In genomic region chr9:61702280-61702966, GRCm38 (mm10) we compare ENCODE assay signal across 9 mouse cellular contexts.
DNase-seq lines count a peak whose midpoint lies in the region; ATAC-seq and TF ChIP-seq lines count a peak whose summit lies in the region.
"Had no signal": no experiment of that assay in that cellular context is flagged by ENCODE, and none has a peak within 500 bp of the region (broad histone marks: within the 10 kb centered on the region; RNA-seq: fewer than 3 reads in every experiment).

No protein-coding gene starts in this region.

- no peak overlapping the region for H3K27ac ChIP-seq in liver, embryonic 13.5 days
- peak overlapping the region; percentile 87 for H3K27ac ChIP-seq in spleen, adult 2 months (ENCODE audit: insufficient read depth, low read length)
- H3K27ac ChIP-seq in cerebellum, adult 2 months (ENCODE audit: insufficient read depth, low read length), result no peak overlapping the region

- H3K4me1 ChIP-seq in liver, embryonic 13.5 days (replicated peaks), result peaks cover 9% of the 10 kb centered on the region
- H3K4me1 ChIP-seq in spleen, adult 2 months (ENCODE audit: control insufficient read depth, insufficient read depth, insufficient read length), result peaks cover 27% of the 10 kb centered on the region
- peaks cover 2% of the 10 kb centered on the region; the same call in 1 of the 2 replicates for H3K4me1 ChIP-seq in cerebellum, adult 2 months (ENCODE audit: control insufficient read depth, insufficient read depth, low read length)

- peaks cover 22% of the 10 kb centered on the region for H3K27me3 ChIP-seq in liver, embryonic 13.5 days
- no peaks in the 10 kb centered on the region for H3K27me3 ChIP-seq in spleen, adult 2 months (ENCODE audit: control insufficient read depth, insufficient read depth, low read length)
- H3K27me3 ChIP-seq in cerebellum, adult 2 months (ENCODE audit: control insufficient read depth, insufficient read depth, low read length), result no peaks in the 10 kb centered on the region
- H3K27me3 ChIP-seq: Patski had no signal

- H3K9me3 ChIP-seq in liver, embryonic 13.5 days (replicated peaks), result no peaks in the 10 kb centered on the region

- H3K36me3 ChIP-seq in liver, embryonic 13.5 days, result no peaks in the 10 kb centered on the region
- no peaks in the 10 kb centered on the region for H3K36me3 ChIP-seq in spleen, adult 2 months (ENCODE audit: control insufficient read depth, insufficient read depth, low read length)

- no peak for TF ChIP-seq POLR2A in spleen, adult 2 months (IDR thresholded peaks at IDR 0.05; ENCODE audit: low read depth, low read length)
- no peak for TF ChIP-seq POLR2A in cerebellum, adult 2 months (IDR thresholded peaks at IDR 0.05; ENCODE audit: borderline replicate concordance, insufficient read depth, low read length)

- no peak overlapping the region for H3K4me3 ChIP-seq in liver, embryonic 13.5 days (replicated peaks)
- peak overlapping the region; percentile 34 for H3K4me3 ChIP-seq in spleen, adult 2 months (ENCODE audit: extremely low read depth, insufficient read depth, insufficient read length)
- H3K4me3 ChIP-seq in cerebellum, adult 2 months (replicated peaks; ENCODE audit: insufficient read depth, low read depth, low read length), result no peak overlapping the region

- H3K4me2 ChIP-seq in liver, embryonic 13.5 days, result peak overlapping the region; percentile 31

- no peak for TF ChIP-seq CTCF in spleen, adult 2 months (IDR thresholded peaks at IDR 0.05; ENCODE audit: extremely low read depth, insufficient read depth, insufficient read length, insufficient replicate concordance)
- no peak for TF ChIP-seq CTCF in cerebellum, adult 2 months (IDR thresholded peaks at IDR 0.05; ENCODE audit: borderline replicate concordance, insufficient read depth, low read depth, low read length)

- no peak overlapping the region for H3K9ac ChIP-seq in liver, embryonic 13.5 days

- WGBS in liver, embryonic 13.5 days (ENCODE audit: insufficient replicate concordance), result 11% methylated on average over 22 of the region's 22 CpGs
- 3% methylated on average over 22 of the region's 22 CpGs for WGBS in spleen, adult 2 months
- 88% methylated on average over 22 of the region's 22 CpGs for WGBS in cerebellum, adult 2 months

- DNase-seq in heart, adult 11 months, result peak; percentile 98
- DNase-seq in heart, postnatal 4 days, result no peak
- peak; percentile 5 for DNase-seq in liver, embryonic 13.5 days
- DNase-seq in spleen, adult 2 months (ENCODE audit: low read depth in 1 of 2, low spot score in 2 of 2), result peak; percentile 74 to 86
- DNase-seq in cerebellum, adult 11-12 months, result no peak
- DNase-seq in cerebellum, adult 2 months, result no peak
- DNase-seq in ovary, adult 18-20 months (ENCODE audit: low spot score), result no peak

- ATAC-seq in activated CD4-positive, CD25-positive, alpha-beta regulatory T cell, adult 4 months, result peak; percentile 78
- peak; percentile 41; the same call in 1 of the 2 replicates for ATAC-seq in liver, embryonic 13.5 days (ENCODE audit: low read depth)
- ATAC-seq: Patski had no signal

Comparison
In these comparisons a context has a peak if more than half of its experiments do, and no peak if none do; other contexts are left out.
1. DNase-seq: peak in heart, adult 11 months (single experiment), liver, embryonic 13.5 days (single experiment) and spleen, adult 2 months (2 of 2); none in heart, postnatal 4 days (single experiment), cerebellum, adult 11-12 months (single experiment), cerebellum, adult 2 months (0 of 2) and ovary, adult 18-20 months (single experiment).